Mouse (Mus musculus) MEL (cell line): ENCODE results near the gene Bcas2. TPM values are rescaled to one million over a fixed set of nuclear protein-coding genes. Genes with fewer than 3 reads are reported as not detected.

ENCODE experiments used
- DNase-seq: peaks from one replicate; pipeline ENCODE4 v3.0.0; 2011; ENCODE audit warnings: low read depth, low spot score
- H3K27ac ChIP-seq: 2 replicates; pipeline ENCODE4 v1.5.1; 2012; ENCODE audit warnings: low read depth, mild to moderate bottlenecking, control low read depth, low read length, moderate library complexity; ENCODE audit not compliant: control insufficient read depth
- H3K27me3 ChIP-seq, 2 experiments: fragments of 150-350 bp in 1 of 2; sonication (generic) in 1 of 2; 2 replicates each; pipeline ENCODE4 v1.6.1; 2012; ENCODE audit warnings: low read length in 2 of 2, mild to moderate bottlenecking in 2 of 2, improper control_type of control experiment in 1 of 2, moderate library complexity in 1 of 2; ENCODE audit not compliant: insufficient read depth in 2 of 2, control insufficient read depth in 1 of 2
- H3K36me3 ChIP-seq, 2 experiments: 2 replicates each; pipeline ENCODE4 v1.6.1; 2012 to 2014; ENCODE audit warnings: low read length in 2 of 2, improper control_type of control experiment in 1 of 2, inconsistent platforms in 1 of 2, mild to moderate bottlenecking in 1 of 2; ENCODE audit not compliant: insufficient read depth in 2 of 2, control insufficient read depth in 1 of 2
- H3K4me1 ChIP-seq, 2 experiments: fragments of 150-350 bp in 1 of 2; sonication (generic) in 1 of 2; 2 replicates each; pipeline ENCODE4 v1.6.1; 2012; ENCODE audit warnings: low read length in 2 of 2, improper control_type of control experiment in 1 of 2, mild to moderate bottlenecking in 1 of 2; ENCODE audit not compliant: insufficient read depth in 2 of 2, control insufficient read depth in 1 of 2
- H3K4me3 ChIP-seq, 2 experiments: fragments of 150-350 bp in 1 of 2; sonication (generic) in 1 of 2; 2 replicates each; pipeline ENCODE4 v1.5.1; 2012; ENCODE audit warnings: low read depth in 2 of 2, low read length in 2 of 2, mild to moderate bottlenecking in 2 of 2, moderate library complexity in 2 of 2, control low read depth in 1 of 2, improper control_type of control experiment in 1 of 2; ENCODE audit not compliant: control insufficient read depth in 1 of 2, insufficient read depth in 1 of 2
- H3K79me2 ChIP-seq: 2 replicates; pipeline ENCODE4 v1.6.1; 2012; ENCODE audit warnings: mild to moderate bottlenecking, low read length, moderate library complexity; ENCODE audit not compliant: control insufficient read depth, poor library complexity, insufficient read depth
- H3K9ac ChIP-seq: 2 replicates; pipeline ENCODE4 v1.6.1; 2012; ENCODE audit warnings: low read depth, mild to moderate bottlenecking, control low read depth, low read length, moderate library complexity; ENCODE audit not compliant: control insufficient read depth, poor library complexity, severe bottlenecking
- H3K9me3 ChIP-seq: fragments of 150-350 bp; sonication (generic); replicated peaks from 2 replicates; pipeline ENCODE4 v1.6.1; 2012; ENCODE audit warnings: mild to moderate bottlenecking, low read length, improper control_type of control experiment, moderate library complexity; ENCODE audit not compliant: insufficient read depth
- CHD2 ChIP-seq: IDR thresholded peaks from 2 replicates; pipeline ENCODE4 v1.6.1; 2011; ENCODE audit warnings: low read length, improper control_type of control experiment
- CTCF ChIP-seq, 3 experiments: IDR thresholded peaks in 2 of 3; conservative IDR thresholded peaks in 1 of 3; 2 replicates each; pipeline ENCODE4 v1.5.1; 2011 to 2012; ENCODE audit warnings: low read length in 3 of 3, low read depth in 2 of 3, mild to moderate bottlenecking in 2 of 3, improper control_type of control experiment in 1 of 3, inconsistent platforms in 1 of 3, mixed read lengths in 1 of 3, moderate library complexity in 1 of 3; ENCODE audit not compliant: control insufficient read depth in 1 of 3, insufficient read depth in 1 of 3, poor library complexity in 1 of 3, severe bottlenecking in 1 of 3
- ELF1 ChIP-seq: IDR thresholded peaks from 2 replicates; pipeline ENCODE4 v1.6.1; 2014; ENCODE audit warnings: low read depth, mild to moderate bottlenecking, inconsistent platforms, low read length, improper control_type of control experiment, moderate library complexity
- EP300 ChIP-seq, 2 experiments: IDR thresholded peaks; 2 replicates each; pipeline ENCODE4 v1.6.1; 2011; ENCODE audit warnings: improper control_type of control experiment in 2 of 2, low read length in 2 of 2, low read depth in 1 of 2, mild to moderate bottlenecking in 1 of 2
- ETS1 ChIP-seq: IDR thresholded peaks from 2 replicates; pipeline ENCODE4 v1.6.1; 2012; ENCODE audit warnings: low read depth, mild to moderate bottlenecking, inconsistent platforms, low read length, improper control_type of control experiment, moderate library complexity
- GABPA ChIP-seq: IDR thresholded peaks from 2 replicates; pipeline ENCODE4 v1.6.1; 2012; ENCODE audit warnings: low read depth, mild to moderate bottlenecking, inconsistent platforms, low read length, improper control_type of control experiment, moderate library complexity
- JUND ChIP-seq: IDR thresholded peaks from 2 replicates; pipeline ENCODE4 v1.6.1; 2011; ENCODE audit warnings: low read depth, mild to moderate bottlenecking, improper control_type of control experiment, low read length
- KAT2A ChIP-seq: conservative IDR thresholded peaks from 2 replicates; pipeline ENCODE4 v1.6.1; 2012; ENCODE audit warnings: low read depth, low read length, improper control_type of control experiment, inconsistent platforms
- MAZ ChIP-seq: IDR thresholded peaks from 2 replicates; pipeline ENCODE4 v1.6.1; 2012; ENCODE audit warnings: low read depth, mild to moderate bottlenecking, inconsistent platforms, low read length, improper control_type of control experiment
- POLR2AphosphoS5 ChIP-seq: IDR thresholded peaks from 2 replicates; pipeline ENCODE4 v1.6.1; 2012; ENCODE audit warnings: low read depth, borderline replicate concordance, mild to moderate bottlenecking, inconsistent platforms, low read length, moderate library complexity, mixed read lengths
- RAD21 ChIP-seq: IDR thresholded peaks from 2 replicates; pipeline ENCODE4 v1.6.1; 2011; ENCODE audit warnings: mild to moderate bottlenecking, low read depth, low read length, improper control_type of control experiment
- RCOR1 ChIP-seq: IDR thresholded peaks from 2 replicates; pipeline ENCODE4 v1.6.1; 2012; ENCODE audit warnings: low read depth, mild to moderate bottlenecking, inconsistent platforms, low read length, improper control_type of control experiment
- SMC3 ChIP-seq: IDR thresholded peaks from 2 replicates; pipeline ENCODE4 v1.6.1; 2011; ENCODE audit warnings: low read depth, low read length, improper control_type of control experiment
- TAL1 ChIP-seq: IDR thresholded peaks from 2 replicates; pipeline ENCODE4 v1.6.1; 2012; ENCODE audit warnings: mild to moderate bottlenecking, inconsistent platforms, low read length, moderate library complexity, mixed read lengths
- UBTF ChIP-seq: IDR thresholded peaks from 2 replicates; pipeline ENCODE4 v1.6.1; 2012; ENCODE audit warnings: low read depth, mild to moderate bottlenecking, inconsistent platforms, low read length, improper control_type of control experiment, moderate library complexity, borderline replicate concordance; ENCODE audit not compliant: insufficient read depth
- USF2 ChIP-seq, 2 experiments: IDR thresholded peaks; 2 replicates each; pipeline ENCODE4 v1.6.1; 2011 to 2012; ENCODE audit warnings: improper control_type of control experiment in 2 of 2, low read length in 2 of 2, borderline replicate concordance in 1 of 2, inconsistent platforms in 1 of 2, low read depth in 1 of 2, mild to moderate bottlenecking in 1 of 2; ENCODE audit not compliant: insufficient read depth in 1 of 2
- ZC3H11A ChIP-seq: IDR thresholded peaks from 2 replicates; pipeline ENCODE4 v1.6.1; 2012; ENCODE audit warnings: low read depth, mild to moderate bottlenecking, inconsistent platforms, low read length, improper control_type of control experiment
- ZKSCAN1 ChIP-seq: IDR thresholded peaks from 2 replicates; pipeline ENCODE4 v1.6.1; 2012; ENCODE audit warnings: low read depth, mild to moderate bottlenecking, inconsistent platforms, low read length, improper control_type of control experiment, moderate library complexity
- ZMIZ1 ChIP-seq: IDR thresholded peaks from 2 replicates; pipeline ENCODE4 v1.6.1; 2012; ENCODE audit warnings: low read depth, mild to moderate bottlenecking, inconsistent platforms, low read length, improper control_type of control experiment, moderate library complexity
- polyA plus RNA-seq, 2 experiments: library from polyadenylated mRNA; stranded (reverse) in 1 of 2; unstranded in 1 of 2; fragments of >175 nt in 1 of 2; fragments of >200 nt in 1 of 2; gene quantifications; 2 replicates each; pipeline versions ENCODE4 v1.2.1 to v1.2.4; 2012; ENCODE audit warnings: low replicate concordance in 2 of 2, low read depth in 1 of 2; ENCODE audit not compliant: insufficient read length in 2 of 2, insufficient read depth in 1 of 2, missing spikeins in 1 of 2
- total RNA-seq: library from RNA; depleted of rRNA; stranded (reverse); fragments of 300-350 nt; gene quantifications from 2 replicates; pipeline ENCODE4 v1.2.3, GENCODE M21; 2012

Bcas2 gene
- total and polyA plus RNA-seq, 3 experiments = 117 to 166 TPM; not detected in 1

- no peaks in the 10 kb centered on the region for H3K36me3 ChIP-seq
- H3K27ac ChIP-seq = no peak overlapping the region
- no peaks in the 10 kb centered on the region for H3K9me3 ChIP-seq
- no peak overlapping the region for H3K4me3 ChIP-seq
- H3K27me3 ChIP-seq = no peaks in the 10 kb centered on the region
- TF ChIP-seq JUND (no peak), ZC3H11A (no peak), USF2 (IDR thresholded peaks at IDR 0.05; ENCODE audit: borderline replicate concordance in 1 of 2, insufficient read depth in 1 of 2, low read depth in 1 of 2, low read length in 2 of 2) (no peak), CHD2 (no peak), SMC3 (no peak)
- no peaks in the 10 kb centered on the region for H3K4me1 ChIP-seq
- no peak overlapping the region for H3K9ac ChIP-seq
- no peak for DNase-seq
- no peaks in the 10 kb centered on the region for H3K79me2 ChIP-seq
These were observed 50.0 kb downstream of the Bcas2 start for GRCm38 (mm10) chr3:103221435-103221834.

GRCm38 (mm10) chr3:103223752-103224151 lies 52.3 kb downstream of the Bcas2 start:
- peak; percentile 21 for DNase-seq
- Histone ChIP-seq H3K4me3 (no peak overlapping the region), H3K36me3 (no peaks in the 10 kb centered on the region), H3K27ac (no peak overlapping the region), H3K9ac (no peak overlapping the region), H3K27me3 (no peaks in the 10 kb centered on the region), H3K4me1 (no peaks in the 10 kb centered on the region), H3K79me2 (no peaks in the 10 kb centered on the region), H3K9me3 (no peaks in the 10 kb centered on the region)
- TF ChIP-seq ZMIZ1 (no peak), SMC3 (peak; percentile 42), CHD2 (no peak), CTCF (IDR thresholded peaks at IDR 0.05 in 2 of 3, conservative IDR thresholded peaks at IDR 0.05 in 1 of 3; ENCODE audit: control insufficient read depth in 1 of 3, insufficient read depth in 1 of 3, low read depth in 2 of 3, low read length in 3 of 3, poor library complexity in 1 of 3, severe bottlenecking in 1 of 3) (peak in 2 of 3 experiments; percentile 14 to 41; a peak in 4 of 6 replicates), RAD21 (peak; percentile 33)

GRCm38 (mm10) chr3:103224231-103224765 lies 52.8 kb downstream of the Bcas2 start:
- TF ChIP-seq GABPA (no peak), UBTF (no peak), ETS1 (no peak), EP300 (IDR thresholded peaks at IDR 0.05; ENCODE audit: low read depth in 1 of 2, low read length in 2 of 2) (no peak), KAT2A (no peak), TAL1 (no peak), ZMIZ1 (no peak), RAD21 (no peak), ELF1 (no peak), POLR2AphosphoS5 (no peak), MAZ (no peak), RCOR1 (no peak), ZKSCAN1 (no peak)
- TF ChIP-seq, all 39 proteins: peak for 0
- H3K4me1 ChIP-seq = no peaks in the 10 kb centered on the region
- DNase-seq = no peak
- no peaks in the 10 kb centered on the region for H3K9me3 ChIP-seq
- H3K36me3 ChIP-seq = no peaks in the 10 kb centered on the region
- H3K27ac ChIP-seq = no peak overlapping the region
- no peaks in the 10 kb centered on the region for H3K79me2 ChIP-seq
- no peaks in the 10 kb centered on the region for H3K27me3 ChIP-seq
- H3K4me3 ChIP-seq = no peak overlapping the region
- no peak overlapping the region for H3K9ac ChIP-seq
